Mouse (Mus musculus) A20 (cell line): ENCODE measurements around the gene Arhgap30.

Source experiments
- DNase-seq: peaks from one replicate; pipeline ENCODE4 v3.0.0-alpha.2; 2011; ENCODE audit warnings: low read depth, low spot score

Arhgap30 gene

DNA sequence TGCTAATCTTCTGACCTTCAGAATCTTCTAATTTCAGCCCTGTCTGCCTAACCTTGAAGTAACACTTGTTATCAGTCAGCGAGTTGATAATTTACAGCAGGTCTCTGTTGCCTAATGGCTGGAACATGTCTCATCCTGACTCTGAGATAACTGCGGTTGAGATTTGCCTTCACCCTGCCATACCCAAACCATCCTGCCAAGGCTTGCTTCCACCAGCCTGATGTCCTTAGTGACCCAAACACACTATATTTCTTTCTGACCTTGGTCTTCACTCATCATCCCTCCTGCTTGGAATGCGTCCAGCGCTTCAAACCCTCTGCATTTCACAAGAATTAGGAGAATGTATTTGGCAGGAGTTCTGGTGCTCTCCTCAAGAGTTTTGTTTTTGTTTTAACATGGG lies 36.4 kb downstream of the Arhgap30 start:
- DNase-seq = no peak

DNA sequence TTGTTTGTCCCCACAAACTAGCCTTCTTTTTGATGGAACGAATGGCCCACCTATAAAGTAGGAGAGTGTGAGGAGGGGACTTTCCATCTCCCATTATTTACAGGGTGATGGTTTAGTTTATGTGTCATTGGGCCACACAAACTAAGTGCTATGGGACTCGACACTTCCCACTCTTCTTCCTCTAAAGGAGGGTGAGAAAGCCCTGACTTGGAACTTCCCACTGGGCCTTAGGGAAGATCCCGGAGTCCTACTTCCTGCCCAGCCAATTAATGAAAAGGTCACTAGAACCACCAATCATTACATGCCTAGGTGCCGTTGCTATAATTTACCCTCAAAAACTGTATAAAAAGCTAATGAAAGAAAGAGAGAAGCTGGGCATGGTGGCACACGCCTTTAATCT lies 43.4 kb downstream of the Arhgap30 start:
- DNase-seq = no peak

- no peak for DNase-seq
These were observed 46.6 kb downstream of the Arhgap30 start for GRCm38 (mm10) chr1:171435288-171435814.

DNA sequence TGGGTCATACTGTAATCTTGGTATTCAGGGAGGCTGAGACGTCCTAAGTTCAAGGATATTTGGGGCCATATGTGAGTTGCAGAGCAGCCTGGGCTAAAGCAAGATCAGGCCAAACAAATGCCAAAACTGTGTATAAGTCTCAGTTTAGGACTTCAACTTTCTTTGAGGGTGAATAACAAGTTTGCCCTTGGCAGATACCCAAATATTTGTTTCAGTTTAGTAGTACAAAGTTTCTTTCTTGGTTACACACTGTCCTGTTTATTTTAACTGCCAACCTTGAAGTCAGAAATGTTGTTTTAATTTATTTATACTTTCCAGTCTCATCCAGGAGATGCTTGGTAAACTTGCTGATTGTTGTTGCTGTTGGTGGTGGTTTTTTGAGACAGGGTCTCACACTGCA lies 47.2 kb downstream of the Arhgap30 start:
- no peak for DNase-seq

GRCm38 (mm10) chr1:171437264-171438013 lies 48.7 kb downstream of the Arhgap30 start, which contains the start of gene F11r:
Gene F11r, plus strand, starts transcription at chr1:171437535.
- DNase-seq = no peak

DNA sequence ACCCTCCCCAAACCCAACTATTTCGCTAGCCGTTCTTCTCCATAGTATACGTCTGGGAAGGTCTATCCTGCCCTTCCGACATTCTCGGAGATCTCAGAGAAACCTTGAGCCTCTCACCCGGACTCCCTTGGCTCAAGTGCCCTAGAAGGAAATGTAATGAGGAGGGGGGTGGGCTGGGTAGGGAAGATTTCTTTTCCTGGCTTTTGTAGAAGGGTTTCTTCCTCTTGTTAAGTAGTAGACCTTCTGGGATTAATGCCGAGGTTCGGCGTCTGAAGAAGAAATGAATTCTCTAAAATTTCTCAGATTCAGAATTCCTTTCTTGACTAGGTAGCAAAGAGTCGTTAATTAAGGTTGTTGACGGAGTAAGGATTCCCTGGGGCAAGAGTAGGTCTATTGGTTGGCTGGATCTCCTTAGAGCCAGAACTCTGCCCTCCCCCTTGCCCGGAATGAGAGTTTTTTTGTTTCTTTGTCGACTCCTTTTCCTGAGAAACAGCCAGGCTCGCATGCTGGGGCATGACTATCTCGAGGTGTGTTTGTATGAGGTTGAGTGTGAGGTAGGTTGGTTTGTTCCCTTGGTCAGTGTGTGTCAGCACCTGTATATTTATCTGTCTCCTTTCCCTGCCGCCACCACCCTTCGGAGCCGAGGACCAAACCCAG lies 49.4 kb downstream of the Arhgap30 start:
- DNase-seq = no peak

DNA sequence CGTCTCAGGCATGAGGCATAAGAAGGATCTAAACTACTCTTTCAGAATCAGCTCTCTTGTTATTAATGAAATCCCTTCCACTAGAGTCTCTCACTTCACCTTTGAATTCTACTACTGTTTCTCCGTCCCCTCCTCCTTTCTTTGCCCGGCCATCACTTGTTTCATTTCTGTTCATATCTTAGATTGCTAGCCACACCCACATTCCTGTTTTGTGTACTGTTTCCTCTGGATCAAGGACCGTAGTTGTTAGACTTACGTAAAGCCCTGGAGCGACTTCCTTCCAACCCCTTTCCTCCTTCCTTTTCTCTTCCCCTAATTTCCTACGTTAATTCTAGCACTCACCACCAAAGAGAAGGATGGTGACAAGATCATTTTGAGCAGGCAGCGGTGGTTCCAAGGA lies 50.3 kb downstream of the Arhgap30 start:
- DNase-seq = no peak

DNA sequence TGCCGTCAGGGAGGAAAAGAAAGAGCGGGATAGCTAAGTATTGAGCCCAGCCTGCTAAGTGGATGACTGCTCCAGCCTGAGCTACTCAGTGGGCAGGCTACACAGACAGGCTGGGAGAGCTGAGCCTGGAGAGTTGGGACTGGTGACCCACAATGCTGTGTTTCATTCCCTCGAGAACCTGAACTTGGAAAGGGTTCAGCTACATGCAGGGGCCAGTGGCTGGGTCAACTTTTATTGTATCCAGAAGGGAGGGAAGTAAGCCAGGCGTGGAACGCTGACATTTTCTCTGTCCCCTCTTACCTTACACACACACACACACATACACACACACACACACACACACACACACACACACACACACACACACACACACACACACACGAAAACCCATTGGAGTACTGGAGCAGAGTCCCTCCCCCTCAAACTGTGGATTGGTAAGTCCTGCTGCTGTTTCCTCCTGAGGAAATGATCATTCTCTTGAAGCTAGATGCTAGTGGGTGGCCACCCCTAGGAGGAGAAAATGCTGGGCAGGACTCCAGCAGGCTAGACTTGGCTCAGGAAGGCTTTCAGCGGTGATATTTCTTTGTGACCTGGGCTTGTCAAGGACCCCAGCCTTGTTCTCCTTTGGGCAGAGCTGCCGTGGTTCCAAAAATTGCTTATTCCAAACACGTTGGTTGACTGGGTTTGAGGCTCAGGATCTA lies 51.4 kb downstream of the Arhgap30 start:
- no peak for DNase-seq

DNA sequence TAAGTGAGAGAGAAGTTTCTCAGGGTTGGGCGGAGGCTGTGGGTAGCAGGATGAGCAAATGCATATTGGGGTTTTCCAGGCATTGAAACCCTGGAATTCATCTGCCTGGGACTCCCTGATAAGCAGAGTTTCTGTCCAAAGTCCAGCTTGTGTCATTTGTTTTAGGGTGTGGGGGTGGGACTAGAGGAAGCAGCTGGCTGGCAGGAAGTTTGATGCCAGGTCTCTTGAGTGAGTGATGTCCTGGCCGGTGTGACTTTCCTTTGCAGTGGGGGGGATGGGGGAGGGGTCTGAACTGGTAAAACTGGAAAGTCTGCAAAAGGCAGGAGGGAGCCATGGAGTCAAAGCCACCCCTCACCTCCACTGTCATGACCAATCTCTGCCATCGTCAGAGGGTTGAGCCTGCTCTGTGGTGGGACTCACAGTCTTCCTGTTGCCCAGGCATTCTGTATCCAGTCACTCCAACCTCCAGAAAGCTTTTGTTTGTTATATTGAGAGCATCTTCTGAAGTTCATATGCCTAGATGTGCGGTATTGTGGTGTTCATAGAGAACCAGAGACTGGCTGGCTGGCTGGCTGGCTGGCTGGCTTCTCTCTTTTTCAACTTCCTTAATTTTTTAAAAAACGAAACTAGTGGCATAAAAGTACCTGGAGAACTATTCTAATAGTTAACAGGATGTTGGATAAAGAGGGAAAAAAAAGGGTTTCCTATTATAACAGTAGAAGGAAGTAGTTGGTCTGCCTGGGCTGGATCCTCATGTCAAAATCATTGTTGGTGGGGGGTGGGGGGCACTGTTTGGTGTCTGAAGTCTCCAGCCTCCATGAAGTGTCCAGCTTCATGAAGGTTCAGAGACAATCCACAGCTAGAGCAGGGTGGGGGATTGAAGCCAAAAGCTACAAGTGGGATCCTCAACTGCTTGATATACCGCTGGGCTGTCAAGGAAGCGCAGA lies 53.0 kb downstream of the Arhgap30 start:
- DNase-seq = peak; percentile 18

DNA sequence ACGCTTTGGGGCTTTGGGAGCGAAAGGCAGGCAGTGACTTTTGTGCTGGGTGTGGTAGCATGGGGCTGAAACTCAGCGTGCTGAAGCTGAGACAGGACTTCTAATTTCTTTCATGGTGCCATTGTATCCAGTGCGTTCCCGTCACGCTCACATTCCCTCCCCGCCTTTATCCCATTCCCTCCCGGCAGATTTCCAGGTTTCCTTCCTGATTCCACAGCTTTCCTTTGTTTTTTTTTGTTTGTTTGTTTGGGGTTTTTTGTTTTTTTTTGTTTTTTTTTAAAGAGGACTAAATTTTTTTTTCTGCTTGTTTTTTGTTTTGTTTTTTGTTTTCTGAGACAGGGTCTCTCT lies 53.6 kb downstream of the Arhgap30 start:
- no peak for DNase-seq

DNA sequence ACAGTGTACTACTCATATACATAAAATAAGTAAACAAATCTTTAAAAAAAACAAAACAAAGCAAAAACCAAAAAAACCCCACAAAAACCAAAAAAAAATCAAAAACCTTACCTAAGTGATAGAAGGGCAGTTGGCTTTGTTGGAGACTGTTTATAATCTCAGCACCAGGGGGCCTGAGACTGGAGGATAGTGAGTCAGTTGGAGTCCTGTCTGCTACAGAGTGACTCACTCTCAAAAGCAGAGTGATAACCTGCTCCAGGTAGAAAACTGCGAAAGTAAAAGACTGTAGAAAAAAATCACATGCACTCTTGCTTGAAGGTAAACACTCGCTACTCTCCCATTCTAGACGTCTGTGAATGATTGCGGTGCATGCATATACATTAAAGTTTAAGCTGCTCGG lies 56.3 kb downstream of the Arhgap30 start:
- no peak for DNase-seq

DNA sequence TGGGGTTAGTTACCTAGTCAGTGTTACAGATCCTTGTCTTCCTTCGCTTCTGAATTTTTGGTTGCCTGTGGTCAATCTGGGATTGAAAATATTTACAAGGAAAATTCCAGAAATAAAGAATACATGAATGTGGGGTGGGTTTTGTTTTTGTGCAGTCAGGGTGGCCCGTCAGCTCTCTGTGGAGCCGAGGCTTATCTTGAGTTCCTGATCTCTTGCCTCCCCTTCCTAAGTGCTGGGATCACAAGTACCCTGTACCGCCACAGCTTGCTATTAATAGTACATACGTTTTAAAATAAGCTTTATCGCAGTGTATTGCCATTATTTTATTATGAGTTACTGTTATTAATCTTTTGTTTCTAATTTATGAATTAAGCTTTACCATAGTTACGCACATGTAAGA lies 58.1 kb downstream of the Arhgap30 start:
- DNase-seq = no peak

DNA sequence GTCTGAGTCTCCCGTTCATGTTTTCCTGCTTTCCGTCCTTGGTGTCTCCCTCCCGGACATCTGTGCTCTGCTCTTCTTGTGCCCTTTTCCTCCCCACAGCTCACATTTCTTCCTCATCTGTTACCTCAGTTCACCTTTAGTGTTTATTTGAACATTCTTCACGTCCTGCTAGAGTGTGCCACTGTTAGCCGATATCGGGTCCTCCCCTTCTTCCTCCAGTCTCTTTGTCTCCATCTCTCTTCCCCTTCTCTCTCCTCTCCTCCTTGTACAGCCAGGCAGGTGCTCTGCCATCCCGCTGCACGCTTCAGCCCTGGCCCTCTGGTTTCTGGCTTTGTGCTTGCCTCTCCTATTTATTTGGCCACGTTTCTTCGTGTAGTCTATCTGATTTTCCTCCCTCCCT lies 58.9 kb downstream of the Arhgap30 start:
- DNase-seq = no peak

- no peak for DNase-seq
These were observed 61.3 kb downstream of the Arhgap30 start for GRCm38 (mm10) chr1:171450062-171450461.

DNA sequence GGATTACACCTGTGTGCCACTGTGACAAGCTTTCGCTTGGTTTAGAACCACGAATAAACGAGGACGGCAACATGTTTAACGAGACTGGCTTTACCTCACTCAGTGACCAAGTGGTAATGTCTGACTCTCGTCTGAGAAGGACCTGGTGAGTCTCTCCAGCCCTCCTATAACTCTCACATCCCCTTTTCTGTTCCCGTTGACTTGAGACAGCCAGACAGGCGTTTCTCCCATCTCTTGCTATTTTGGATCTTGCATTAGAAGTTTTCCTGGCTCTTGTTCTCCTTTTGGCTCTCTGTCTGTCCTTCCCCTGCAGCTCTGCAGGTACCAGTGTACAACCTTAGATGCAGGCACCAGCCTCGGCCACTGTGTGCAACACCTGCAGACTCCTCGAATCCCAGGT lies 62.2 kb downstream of the Arhgap30 start:
- DNase-seq = no peak

DNA sequence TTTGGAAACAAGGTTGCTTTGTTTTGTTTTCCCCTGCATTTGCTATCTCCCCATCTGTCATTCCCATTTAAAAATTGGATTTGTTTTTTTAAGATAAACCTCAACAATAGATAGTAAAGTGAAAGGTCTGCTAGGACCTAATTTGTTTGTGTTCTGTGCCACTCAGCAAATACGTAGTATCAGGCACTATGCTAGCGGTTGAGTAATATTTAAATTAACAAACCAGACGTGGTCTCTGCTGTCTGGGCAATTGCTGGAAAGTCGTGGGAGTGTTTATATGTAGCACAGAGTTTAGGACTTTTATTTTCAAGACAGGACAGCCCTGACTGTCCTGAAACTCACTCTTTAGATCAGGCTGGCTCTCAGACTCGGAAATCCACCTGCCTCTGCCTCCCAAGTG lies 63.8 kb downstream of the Arhgap30 start:
- DNase-seq = no peak

DNA sequence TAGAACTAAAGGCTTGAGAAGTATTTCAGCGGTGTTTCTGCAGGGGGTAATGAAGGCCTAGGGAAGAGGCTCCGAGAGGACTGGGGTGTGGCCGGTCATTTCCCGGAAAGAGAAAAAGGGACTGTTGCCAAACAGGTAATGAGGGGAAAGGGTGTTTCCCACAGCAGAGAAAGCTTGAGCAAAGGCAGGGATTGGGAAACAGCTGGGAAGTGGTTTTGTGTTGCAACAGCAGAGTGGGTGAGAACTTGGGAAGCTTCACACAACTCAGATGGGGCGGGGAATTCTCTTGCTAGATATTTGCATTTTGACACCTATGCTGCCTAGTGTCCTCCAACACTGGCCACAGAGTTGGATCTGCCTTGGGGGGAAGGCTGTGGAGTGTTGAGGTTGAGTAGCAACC lies 64.2 kb downstream of the Arhgap30 start:
- DNase-seq = no peak

DNA sequence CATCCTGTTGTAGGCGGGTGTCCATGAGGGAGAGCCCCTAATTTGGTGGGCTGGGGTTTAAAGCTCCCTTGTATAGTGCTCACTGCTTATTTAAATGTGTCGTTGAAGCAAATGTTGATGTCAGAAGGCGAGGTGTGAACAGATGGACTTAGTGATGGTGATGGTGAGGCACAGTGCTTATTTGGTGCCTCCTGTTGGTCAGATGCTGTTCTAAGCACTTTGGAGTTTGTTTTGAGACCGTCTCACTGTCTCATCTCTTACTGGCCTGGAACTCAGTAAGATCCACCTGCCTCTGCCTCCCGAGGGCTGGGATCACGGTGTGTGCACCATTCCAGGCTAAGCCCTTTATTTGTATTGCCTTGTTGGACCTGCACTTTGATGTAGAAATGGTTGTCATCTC lies 66.2 kb downstream of the Arhgap30 start:
- DNase-seq = no peak

- no peak for DNase-seq
These were observed 68.8 kb downstream of the Arhgap30 start for GRCm38 (mm10) chr1:171457568-171457967.

- DNase-seq = no peak
These were observed 71.0 kb downstream of the Arhgap30 start for GRCm38 (mm10) chr1:171459791-171460190.
